Mouse (Mus musculus) c-Kit-negative CD71-positive TER-119-positive erythroid progenitor cells, embryonic 14.5 days (primary cell): ENCODE results near the gene Ccdc54.

ENCODE experiments used
- DNase-seq: peaks from one replicate; pipeline ENCODE4 v3.0.0-alpha.2; 2013; ENCODE audit warnings: low read depth, low spot score

The Ccdc54 gene

DNA sequence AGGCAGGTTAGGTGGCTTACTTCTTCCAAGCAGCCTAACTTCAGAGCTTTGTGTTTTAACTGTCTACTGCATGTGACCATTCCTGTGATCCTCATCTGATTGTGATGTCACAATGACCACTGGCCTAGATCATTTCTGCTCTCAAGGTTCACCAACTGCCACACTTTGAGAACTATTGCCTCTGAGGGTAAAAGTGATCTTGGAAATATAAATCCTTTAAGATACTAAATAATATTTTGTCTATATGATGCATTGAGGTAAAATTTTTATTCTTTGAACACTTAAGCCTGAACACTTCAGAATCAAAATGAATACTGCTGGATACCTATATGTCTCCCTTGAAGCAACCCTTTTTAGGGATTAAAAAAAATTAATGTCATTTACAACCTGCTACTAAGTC, at the start of gene Ccdc54:
Ccdc54 (minus strand) TSS at position 101 of the 400 bp plus-strand sequence.
- no peak for DNase-seq

DNA sequence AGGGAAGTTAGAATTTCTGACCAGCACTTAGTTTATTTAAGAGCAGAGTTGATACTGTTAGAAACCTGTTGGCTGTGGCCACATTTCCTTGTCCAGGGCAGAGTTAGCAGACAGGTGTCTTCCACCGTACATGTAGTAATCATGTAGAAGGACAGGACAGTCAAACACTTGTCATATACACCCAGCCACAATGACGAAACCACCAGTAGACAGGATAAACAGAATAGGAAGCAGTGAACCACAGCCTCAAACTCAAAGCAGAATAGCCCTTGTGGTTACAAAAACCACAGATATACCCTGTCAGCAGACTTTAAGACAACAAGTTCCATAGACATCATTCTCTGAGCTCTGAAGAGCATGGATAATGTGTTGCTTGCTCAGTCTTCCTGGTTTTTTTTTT, 41.6 kb upstream of the Ccdc54 start:
- DNase-seq = no peak

DNA sequence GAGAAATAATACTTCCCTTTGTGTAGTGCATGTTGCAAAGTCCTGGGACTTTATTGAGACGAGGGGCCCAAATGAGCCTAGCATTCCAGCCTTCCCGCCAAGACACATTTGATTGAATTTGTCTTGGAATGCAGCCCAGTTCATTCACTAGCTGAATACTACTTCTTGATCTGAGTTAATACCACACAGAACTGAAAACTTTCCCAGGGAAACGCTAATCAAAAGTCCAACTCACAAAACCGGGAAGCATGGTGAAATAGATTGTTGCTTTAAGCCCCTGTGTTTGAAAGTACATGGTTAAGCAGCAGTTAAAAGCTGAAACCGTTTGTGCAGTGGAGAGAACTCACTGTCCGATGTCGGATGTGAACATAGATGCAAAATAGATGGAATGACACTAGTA, 24.6 kb upstream of the Ccdc54 start:
- no peak for DNase-seq

DNA sequence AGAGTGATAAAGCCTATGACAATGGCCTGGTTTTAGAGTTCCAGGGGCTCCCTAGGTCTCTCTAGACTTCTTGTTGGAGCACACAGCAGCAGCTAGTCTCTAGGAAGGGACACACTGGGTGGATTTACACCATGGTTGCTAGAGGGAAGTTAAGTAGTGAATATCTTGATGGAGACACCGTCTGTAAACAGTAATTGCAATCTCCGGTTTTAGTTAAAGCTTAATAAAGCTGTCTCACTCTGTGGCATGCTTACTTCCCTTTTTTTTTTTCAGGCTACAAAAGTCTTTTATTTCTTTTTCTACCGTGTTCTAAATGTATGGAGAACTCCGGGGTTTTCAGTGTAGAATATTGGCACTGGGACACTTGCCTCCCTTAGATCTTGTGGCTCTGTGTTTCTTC, 22.0 kb upstream of the Ccdc54 start:
- no peak for DNase-seq

DNA sequence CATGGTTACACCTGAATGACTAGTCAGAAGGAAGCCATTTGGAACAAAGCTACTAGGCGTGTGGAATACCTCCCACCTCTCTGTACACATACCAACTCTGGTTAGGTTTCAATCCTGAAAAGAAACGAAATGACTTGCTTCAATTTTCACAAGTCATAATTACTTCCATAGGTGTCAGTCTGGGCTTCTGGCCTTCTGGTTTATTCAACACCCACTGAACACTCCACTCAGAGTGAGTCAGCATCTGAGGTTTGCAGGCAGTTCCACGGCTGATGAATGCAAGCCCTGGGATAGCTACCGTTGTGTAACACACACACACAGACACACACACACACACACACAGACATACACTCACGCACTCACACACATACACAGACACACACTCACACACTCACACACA, 19.6 kb upstream of the Ccdc54 start:
- DNase-seq = no peak

DNA sequence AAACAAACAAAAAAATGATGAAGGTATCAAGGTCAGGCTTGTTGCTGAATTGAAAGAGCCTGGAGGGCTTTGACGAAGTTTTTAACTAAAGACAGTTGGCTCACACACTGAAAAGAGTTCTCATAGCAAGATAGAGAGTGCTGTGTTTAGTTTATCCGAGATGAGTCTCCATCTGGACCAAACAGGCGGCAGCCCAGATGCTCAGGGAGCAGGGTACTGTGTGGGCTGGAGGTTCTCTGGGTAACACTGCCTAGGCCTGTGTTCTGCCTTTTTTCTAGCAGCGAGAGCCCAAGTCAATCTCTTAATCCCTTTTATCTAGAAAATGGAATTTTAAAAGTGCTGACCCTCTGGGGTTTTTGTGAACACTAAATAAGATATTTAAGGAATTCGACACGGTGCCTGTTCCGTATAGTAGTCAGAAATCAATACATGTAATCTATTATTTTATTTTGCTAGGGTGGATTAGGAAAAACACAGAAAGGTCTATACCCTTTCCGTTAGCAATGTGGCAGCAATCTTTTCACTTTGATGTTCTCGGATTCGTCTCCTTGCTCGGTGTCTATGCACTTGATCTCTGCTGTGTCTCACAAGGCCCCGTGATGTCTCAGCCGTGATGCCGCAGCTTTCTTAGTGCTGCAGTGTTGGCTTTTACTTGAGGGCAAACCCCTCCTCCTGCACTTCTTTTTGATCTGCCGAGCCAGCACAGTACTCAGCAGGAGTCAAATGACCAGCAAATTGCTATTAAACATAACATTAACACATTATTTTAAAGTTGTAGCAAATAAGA, 17.0 kb upstream of the Ccdc54 start:
- DNase-seq = no peak

DNA sequence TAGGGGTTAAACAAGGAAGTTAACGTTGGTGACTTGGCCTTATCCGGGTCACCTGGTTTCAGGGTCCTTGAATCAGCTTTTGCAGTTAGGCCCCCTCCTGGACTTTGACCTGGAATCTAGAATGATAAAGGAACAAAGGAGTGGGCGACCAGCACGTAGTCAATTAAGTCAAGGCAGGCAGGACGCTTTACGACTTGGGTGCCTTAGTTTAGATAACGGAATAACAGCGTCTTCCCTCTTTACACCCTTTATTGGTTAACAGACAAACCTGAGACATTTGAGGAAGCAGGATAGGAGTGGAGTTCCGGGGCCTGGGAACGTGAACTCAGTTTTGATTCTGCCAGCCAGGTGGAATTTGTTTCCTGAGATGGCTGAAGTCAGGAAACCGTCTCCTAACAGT, 13.9 kb upstream of the Ccdc54 start:
- DNase-seq = no peak

DNA sequence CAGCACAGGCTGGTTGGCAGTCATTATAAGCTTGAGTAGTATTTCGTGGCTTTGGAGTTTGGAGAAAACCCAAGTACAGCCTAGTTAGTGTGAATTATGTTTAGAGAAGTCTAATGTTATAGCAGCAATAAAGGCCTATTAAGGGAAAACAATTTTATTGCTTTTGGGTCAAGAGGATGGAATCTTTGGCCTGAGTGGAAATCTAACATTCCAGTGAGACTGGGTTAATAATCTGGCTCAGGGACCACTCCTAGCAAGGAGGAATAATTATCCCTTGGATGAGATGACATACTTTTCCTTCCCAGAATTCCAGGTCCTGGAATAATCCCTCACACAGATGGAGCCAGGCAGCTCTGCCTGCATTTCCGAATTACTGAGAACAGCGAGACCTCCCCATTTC, 11.0 kb upstream of the Ccdc54 start:
- DNase-seq = no peak

DNA sequence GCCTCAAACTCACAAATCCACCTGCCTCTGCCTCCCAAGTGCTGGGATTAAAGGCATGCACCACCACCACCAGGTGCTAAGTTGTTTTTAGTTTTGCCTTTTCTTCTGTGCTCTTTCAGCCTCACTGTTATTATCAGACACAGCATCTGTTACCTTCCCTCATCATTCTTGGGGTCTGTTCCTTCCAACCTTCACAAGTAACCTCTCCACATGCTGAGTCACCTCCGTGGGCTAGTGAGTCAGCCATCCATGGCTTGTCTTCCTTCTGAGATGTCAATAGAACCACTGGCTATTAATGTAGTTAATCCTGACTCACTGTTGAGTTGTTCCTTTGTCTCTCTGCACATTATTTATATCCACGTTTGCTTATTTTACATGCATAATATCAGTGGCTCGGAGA, 9.7 kb upstream of the Ccdc54 start:
- no peak for DNase-seq

DNA sequence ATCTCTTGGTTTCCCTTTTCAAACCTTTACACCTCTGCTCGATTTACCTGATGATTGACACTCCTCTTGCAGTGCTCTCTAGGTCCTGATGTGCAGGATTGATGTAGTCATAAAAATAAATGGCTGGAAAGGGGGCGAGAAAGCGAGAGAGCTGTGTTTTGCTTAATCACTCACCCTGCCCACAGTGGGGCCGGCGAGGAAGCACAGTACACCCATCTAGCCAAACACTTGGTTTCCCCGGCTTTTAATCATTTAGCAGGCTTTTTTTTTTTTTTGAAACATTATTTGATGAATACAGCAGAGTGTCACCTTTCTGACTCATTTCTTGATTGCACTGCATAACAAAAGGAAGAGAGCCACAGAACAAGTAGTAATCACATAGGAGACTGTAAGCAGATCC, 5.7 kb upstream of the Ccdc54 start:
- no peak for DNase-seq

DNA sequence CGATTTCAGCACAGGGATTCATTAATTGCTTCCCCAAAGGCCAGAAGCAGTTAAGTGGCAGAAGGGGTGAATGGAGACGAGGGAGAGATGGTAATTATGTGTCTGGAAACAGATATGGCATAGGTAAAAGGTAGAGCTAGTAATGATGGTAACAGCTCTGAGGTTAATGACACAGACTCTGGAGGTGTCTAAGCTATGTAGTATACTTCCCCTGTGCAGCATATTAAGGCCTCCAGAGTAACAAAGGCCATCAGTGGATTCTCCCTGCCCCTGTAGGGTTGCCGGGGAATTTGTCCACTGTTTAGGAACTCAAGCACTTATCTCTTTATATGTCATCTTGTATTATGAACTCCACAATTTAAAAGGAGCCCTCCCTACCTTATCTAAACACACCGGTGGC, 5.2 kb upstream of the Ccdc54 start:
- no peak for DNase-seq

DNA sequence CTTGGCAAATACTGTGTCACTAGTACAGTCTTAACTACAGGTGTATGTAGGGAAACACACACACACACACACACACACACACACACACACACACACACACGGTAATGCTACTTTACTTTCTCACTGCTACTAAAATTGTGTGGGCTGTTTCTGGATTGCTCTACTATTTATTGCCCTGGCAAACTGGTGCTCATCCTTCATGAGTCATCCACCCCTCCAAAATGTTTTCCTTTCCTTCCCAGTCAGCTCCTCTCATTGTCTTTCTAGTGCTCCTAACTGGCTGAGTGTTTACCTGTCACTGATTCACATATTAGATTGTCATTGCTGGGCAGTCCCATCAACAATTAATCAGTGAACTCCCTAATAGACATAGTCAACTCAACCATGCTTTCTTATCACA, 3.9 kb upstream of the Ccdc54 start:
- DNase-seq = no peak

DNA sequence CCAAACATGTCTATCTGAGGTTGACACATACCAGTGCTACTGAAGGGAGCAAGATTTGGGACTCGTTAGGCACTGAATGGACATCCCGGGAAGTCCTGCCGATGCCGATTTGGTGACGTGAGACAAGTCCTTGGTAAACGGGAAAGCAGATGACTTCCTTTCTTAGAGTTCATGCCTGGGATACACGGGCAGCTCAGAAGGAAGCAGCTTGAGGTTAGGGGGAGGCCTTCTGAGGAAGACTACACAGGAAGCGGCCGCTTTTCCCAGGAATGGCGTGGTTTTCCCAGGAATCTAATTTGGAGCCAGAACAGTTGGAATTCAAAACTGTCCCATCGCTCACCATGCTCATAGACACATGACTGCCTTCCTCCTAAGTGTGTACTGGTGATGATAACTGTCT, 2.4 kb upstream of the Ccdc54 start:
- DNase-seq = no peak

DNA sequence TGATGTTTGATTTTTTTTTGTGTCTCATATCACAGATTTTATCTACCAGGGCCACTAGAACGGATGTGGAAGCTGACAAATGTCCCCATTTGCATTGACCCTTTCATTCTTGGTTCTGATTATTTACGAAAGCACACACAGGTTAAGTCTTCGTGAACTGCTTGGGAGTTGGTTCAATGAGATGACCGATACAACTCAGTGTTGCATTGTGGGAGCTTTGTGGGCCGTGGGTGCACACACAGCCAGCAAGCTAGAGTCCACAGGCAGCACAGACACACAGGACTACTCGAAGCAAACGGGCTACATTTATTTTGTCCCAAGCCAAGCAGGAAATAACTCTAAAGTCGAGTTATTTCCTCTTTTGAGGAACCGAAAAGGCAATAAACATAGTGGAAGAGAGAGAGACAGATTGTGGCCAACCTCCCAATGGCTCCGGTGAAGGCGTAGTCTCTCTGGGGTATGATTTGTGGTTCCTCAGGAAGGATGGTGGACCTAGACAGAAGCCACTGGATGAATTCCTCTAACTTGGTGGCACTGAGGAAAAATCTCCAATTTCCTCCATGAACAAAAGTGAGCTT, 1.3 kb downstream of the Ccdc54 start:
- DNase-seq = no peak

DNA sequence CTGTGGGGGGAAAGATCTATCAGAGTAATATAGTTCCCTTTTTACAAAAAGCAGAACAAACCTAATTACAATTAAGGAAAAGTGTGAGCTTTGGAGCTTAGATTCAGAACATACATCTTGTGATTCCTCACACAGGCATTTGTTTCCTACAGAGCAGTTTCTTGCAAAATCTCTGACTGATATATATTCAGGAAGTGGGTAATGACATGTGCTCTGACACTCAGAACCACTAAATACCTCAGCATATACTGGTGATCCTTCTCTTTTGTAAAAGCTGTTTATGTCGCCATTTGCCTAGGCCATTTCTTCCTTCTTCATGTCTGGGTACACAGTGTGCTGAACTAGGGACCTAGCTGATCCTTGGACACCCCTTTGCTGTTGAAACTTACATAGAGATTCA, 2.8 kb downstream of the Ccdc54 start:
- DNase-seq = no peak

DNA sequence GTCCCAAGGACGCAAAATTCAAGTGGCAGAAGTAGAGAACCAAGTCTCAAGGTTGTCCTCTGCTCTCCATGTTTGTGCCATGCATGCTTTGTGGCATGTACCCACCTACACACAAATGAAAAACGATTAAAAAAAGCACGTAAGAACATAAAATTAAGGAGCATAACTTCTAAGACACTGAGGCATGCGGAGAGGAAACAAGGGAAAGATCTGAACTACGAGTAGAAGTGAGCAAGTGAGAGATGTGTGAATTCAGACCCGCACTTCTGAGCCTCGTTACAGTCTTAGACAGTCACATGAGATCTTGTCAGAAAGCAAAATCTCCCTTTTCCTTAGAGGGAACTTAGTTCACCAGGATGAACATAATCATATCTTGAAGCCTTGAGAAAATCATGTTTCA, 3.8 kb downstream of the Ccdc54 start:
- DNase-seq = no peak

DNA sequence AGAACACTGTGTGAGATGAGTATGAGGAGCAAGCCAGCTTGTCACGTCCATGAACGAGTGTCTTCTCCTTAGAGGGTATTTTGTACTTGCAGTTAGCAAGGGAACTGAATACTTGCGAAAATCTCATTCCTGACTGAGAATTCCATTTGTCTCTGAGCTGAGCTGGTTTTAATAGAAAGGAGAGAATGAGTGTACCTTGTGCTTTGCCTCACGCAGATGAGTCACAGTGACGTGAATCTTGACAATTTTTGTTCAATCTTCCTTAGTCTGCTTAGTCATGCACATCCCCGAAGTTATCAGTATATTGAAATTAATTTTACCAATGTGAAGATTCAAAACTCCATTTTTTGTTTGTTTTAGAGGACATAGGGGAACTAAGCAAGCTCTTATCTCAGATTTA, 12.6 kb downstream of the Ccdc54 start:
- DNase-seq = no peak

DNA sequence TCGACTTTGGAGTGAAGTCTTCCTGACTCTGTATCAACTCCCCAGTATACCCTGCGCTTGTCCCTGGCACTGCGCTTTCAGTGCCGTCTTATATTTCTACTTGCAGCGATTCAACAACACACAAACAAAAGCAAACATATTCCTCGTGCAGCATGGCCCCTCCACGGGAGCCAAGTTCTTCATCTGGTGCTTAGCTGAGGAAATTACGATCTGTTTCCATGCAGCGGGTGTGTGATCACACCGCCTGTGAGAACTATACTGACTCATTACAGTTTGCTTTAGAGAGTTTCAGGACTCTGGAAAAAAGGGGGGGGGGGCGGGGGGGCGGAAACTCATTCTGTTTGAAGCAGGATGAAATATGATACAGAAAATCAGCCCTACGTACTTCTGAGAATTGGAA, 18.4 kb downstream of the Ccdc54 start:
- no peak for DNase-seq

DNA sequence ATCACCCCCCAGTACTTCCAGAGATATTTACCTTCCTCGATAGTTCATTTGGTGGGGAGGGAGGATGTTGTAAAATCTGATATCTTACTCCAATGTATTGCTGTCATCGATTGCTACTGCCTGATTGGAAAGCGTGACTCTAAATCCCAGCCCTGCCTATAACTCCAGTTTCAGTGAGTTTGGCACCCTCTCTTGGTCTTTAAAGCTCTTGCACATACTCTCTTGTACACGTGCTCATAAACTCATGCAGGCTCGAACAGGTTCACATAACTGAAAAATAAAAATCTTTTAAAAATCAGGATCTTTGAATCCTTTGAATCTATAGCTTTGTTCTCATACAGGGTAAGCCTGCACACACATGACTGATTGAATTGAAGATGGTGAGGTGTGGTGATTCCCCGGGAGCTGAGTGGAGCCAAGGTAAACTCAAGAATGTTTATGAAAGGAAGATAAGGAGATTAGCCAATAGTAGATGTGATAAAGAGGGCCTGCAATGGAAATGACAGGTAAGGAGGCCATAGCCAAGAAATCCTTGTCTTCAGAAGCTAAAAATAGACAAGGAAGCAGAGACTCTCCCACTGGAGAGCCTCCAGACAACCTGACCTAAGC, 31.7 kb downstream of the Ccdc54 start:
- DNase-seq = no peak

DNA sequence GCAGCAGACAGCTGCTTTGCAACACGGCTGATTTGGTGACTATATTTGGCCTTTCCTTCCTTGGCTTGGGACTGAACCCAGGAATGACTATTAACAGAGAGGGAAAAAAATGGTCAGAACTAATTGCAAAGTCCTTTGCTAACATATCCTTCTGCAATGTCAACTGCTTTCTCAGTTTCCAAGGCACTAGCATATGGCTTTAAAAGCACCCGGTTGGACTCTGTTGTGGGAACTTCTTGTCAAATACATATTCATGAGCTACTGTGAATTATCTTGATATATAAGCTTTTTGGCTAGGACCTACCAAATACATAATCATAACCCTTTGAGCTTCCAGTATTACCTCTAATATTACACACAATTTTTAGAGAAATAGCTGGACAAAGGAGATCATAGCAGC, 37.1 kb downstream of the Ccdc54 start:
- no peak for DNase-seq

DNA sequence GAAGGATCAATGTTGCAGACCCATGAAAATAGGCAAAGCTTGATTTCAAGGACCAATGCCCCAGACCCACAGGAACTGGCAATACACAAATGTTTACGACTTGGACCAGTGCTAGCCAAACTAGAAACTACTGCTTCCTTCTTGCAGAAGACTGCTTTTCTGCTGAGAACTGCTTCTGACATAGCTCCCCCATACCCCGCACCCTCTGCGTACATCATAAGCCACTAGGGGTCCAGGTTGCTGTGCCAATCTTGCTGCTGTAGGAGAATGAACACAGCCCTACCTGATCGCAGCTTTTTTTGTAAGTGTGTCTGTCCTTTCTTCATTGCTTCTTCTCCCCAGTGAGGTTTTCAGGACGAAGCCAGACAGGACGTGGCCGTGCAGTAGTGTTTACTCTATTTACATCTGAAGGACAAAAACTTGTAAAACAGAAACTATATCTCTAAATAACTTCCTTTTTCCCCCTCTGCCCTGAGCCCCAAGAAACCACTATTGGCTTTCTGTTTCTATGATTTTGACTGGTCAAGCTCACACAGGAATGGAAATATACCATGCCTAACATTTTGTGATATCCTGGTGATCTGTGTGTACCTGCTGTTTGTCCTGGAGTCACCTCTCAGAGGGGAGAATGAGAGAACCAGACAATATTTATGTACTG, 39.0 kb downstream of the Ccdc54 start:
- no peak for DNase-seq

DNA sequence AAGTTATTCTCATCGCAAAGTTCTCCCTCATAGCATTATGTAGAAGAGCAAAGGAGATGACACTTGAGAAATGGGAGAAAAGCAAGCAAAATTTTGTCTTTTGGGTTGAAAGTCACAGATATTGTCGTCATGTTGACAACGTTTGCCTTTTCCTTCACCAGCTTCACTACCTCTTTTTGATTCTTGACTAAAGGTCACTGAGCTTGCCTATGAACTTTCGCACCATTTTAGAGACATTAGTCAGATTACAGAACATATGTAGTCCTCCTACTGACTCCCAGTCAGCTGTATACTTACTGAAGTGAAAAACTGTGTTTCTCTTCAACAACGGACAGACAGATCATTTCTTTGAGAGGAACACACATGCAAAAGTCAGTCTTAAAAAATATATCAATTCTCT, 40.0 kb downstream of the Ccdc54 start:
- DNase-seq = no peak
